Mouse (Mus musculus): ENCODE measurements at regions not wholly inside any gene's neighbourhood (a gene's known extent, or its start where the extent isn't known, plus 50 kb on each side); places are given as distances from the start of the nearest gene placed in this dataset.

DNA sequence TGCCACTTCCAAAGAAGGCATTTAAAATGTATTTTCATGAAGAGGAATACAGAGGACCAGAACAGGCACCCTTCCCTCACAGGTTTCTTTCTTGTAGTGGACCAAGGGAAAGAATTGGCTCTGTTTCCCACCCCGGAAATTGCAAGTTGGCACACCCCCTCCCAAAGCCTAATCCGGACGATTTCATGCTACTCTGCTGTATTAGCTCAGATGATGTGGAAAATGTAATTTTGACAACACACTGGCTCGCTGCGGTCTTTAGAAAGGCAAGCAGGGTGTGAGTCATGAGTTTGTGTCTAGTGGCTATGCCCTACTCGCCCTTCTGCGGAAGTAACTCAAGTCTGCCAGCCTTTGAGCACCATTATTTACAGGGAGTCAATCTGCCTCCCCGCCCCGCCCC lies 144.4 kb downstream of the Slc35b3 start:
- TF ChIP-seq POLR2A (IDR thresholded peaks at IDR 0.05; ENCODE audit: low read depth, low read length) (no peak), CTCF (IDR thresholded peaks at IDR 0.05; ENCODE audit: borderline replicate concordance, insufficient read depth, low read length) (no peak)
